Mouse (Mus musculus): ENCODE results near the gene Znrf3.

GRCm38 (mm10) chr11:5272066-5272360 lies 172.6 kb downstream of the Znrf3 start:
- TF ChIP-seq CTCF (IDR thresholded peaks at IDR 0.05; ENCODE audit: insufficient read depth, low read depth, low read length) (no peak), POLR2A (IDR thresholded peaks at IDR 0.05; ENCODE audit: insufficient read depth, low read depth, low read length) (no peak)
